Mouse (Mus musculus) E14TG2a.4 (cell line): Measurements from ENCODE around the gene Gab2.

ENCODE experiments used
- CTCF ChIP-seq: conservative IDR thresholded peaks from 2 replicates; pipeline ENCODE4 v1.5.1; 2014; ENCODE audit warnings: low read length
- NANOG ChIP-seq: IDR thresholded peaks from 2 replicates; pipeline ENCODE4 v1.6.1; 2014; ENCODE audit warnings: borderline replicate concordance, low read length, mixed read lengths
- POU5F1 ChIP-seq: IDR thresholded peaks from 2 replicates; pipeline ENCODE4 v1.6.1; 2014; ENCODE audit warnings: low read length, borderline replicate concordance

GRCm38 (mm10) chr7:97187387-97188081 is 106.1 kb downstream of the Gab2 start:
- no peak for TF ChIP-seq CTCF
- TF ChIP-seq NANOG: no peak
- no peak for TF ChIP-seq POU5F1
